Mouse (Mus musculus) kidney, adult 2 months (tissue): ENCODE data around the gene Aip.

Experiments used
- CTCF ChIP-seq: fragments of 200-500 bp; conservative IDR thresholded peaks from 2 replicates; pipeline ENCODE4 v1.5.1; 2011; ENCODE audit warnings: low read depth, mild to moderate bottlenecking, control low read depth, low read length, moderate library complexity, mixed read lengths; ENCODE audit not compliant: insufficient read depth, insufficient read length
- POLR2A ChIP-seq: fragments of 200-500 bp; IDR thresholded peaks from one replicate; pipeline ENCODE4 v1.6.1; 2011; ENCODE audit warnings: low read depth, low read length, control low read depth

GRCm38 (mm10) chr19:4126759-4127495 is 1.3 kb upstream of the Aip start:
- TF ChIP-seq CTCF (no peak), POLR2A (no peak)
